Mouse (Mus musculus) spleen, postnatal 36 days (tissue): ENCODE data around the gene Hmga1b.
"Not testable (repeated sequence)": the region's sequence is repeated elsewhere in the genome, so short reads cannot be mapped to it uniquely, and the experiment has no call there.

Source experiments
- DNase-seq, 2 experiments: peaks; one replicate each; pipeline ENCODE4 v3.0.0; 2022; ENCODE audit warnings: low spot score in 2 of 2, mixed read lengths in 1 of 2

Hmga1b gene

GRCm38 (mm10) chr11:120731858-120732680 lies 30.5 kb upstream of the Hmga1b start, which contains the start of gene Cbr2:
TSS of gene Cbr2 (minus strand) at chr11:120732114.
- DNase-seq = no peak

- no peak for DNase-seq
These were observed 29.1 kb upstream of the Hmga1b start for GRCm38 (mm10) chr11:120733521-120733920.

- no peak for DNase-seq
These were observed 26.2 kb upstream of the Hmga1b start for GRCm38 (mm10) chr11:120736424-120736823.

- no peak for DNase-seq
These were observed 21.6 kb upstream of the Hmga1b start for GRCm38 (mm10) chr11:120740981-120741380.

- no peak for DNase-seq
These were observed 18.4 kb upstream of the Hmga1b start for GRCm38 (mm10) chr11:120744121-120744701.

- DNase-seq = no peak
These were observed 14.6 kb upstream of the Hmga1b start for GRCm38 (mm10) chr11:120747974-120748373.

GRCm38 (mm10) chr11:120749430-120749829 lies 13.2 kb upstream of the Hmga1b start:
- DNase-seq = peak; percentile 27 to 34

- no peak for DNase-seq
These were observed 11.0 kb upstream of the Hmga1b start for GRCm38 (mm10) chr11:120751606-120752005.

GRCm38 (mm10) chr11:120760236-120760635 lies 2.4 kb upstream of the Hmga1b start:
- no peak for DNase-seq

- no peak for DNase-seq
These were observed 553 bp upstream of the Hmga1b start for GRCm38 (mm10) chr11:120761811-120762671.

GRCm38 (mm10) chr11:120763121-120763999 lies 766 bp downstream of the Hmga1b start:
- DNase-seq = not testable (repeated sequence)

GRCm38 (mm10) chr11:120767023-120767422 lies 4.4 kb downstream of the Hmga1b start:
- DNase-seq = not testable (repeated sequence)

GRCm38 (mm10) chr11:120768206-120768605 lies 5.6 kb downstream of the Hmga1b start:
- DNase-seq = no peak

GRCm38 (mm10) chr11:120772749-120773148 lies 10.2 kb downstream of the Hmga1b start:
- no peak for DNase-seq

GRCm38 (mm10) chr11:120773463-120774190 lies 11.0 kb downstream of the Hmga1b start:
- no peak for DNase-seq

GRCm38 (mm10) chr11:120775774-120776469 lies 13.3 kb downstream of the Hmga1b start:
- peak; percentile 86 to 89 for DNase-seq

GRCm38 (mm10) chr11:120777123-120777522 lies 14.5 kb downstream of the Hmga1b start:
- DNase-seq = no peak

- DNase-seq = no peak
These were observed 17.3 kb downstream of the Hmga1b start for GRCm38 (mm10) chr11:120779876-120780275.

- not testable (repeated sequence) for DNase-seq
These were observed 18.8 kb downstream of the Hmga1b start for GRCm38 (mm10) chr11:120781361-120781760.
